Mouse (Mus musculus) E14TG2a.4 (cell line): ENCODE measurements around the gene Agrn.

Experiments used
- CTCF ChIP-seq: conservative IDR thresholded peaks from 2 replicates; pipeline ENCODE4 v1.5.1; 2014; ENCODE audit warnings: low read length
- NANOG ChIP-seq: IDR thresholded peaks from 2 replicates; pipeline ENCODE4 v1.6.1; 2014; ENCODE audit warnings: borderline replicate concordance, low read length, mixed read lengths

GRCm38 (mm10) chr4:156166477-156166876, 30.8 kb downstream of the Agrn start:
- TF ChIP-seq CTCF (peak; percentile 14; the same call in 1 of the 2 replicates), NANOG (no peak)
